Mouse (Mus musculus): ENCODE data around the gene Ina.

DNA sequence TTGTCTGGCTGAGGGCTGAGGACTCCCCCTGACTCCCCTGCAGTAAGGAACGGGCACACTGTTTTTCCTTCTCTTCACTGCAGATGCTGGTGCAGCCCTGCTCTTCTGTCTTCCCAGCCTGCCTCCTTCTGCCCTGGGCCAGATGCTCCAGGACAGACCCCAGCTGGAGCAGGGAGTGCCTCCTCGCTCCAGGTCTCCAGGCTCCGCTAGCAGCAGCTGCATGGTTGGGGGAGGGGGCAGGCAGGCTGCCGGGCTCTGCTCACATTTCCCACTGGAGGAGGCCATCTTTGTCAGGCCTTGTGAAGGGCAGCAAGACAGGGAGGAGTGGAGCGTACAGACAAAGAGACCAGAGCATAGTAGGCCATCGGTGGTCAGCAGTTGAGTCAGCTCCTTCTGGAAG lies 4.8 kb downstream of the Ina start:
- no peak for TF ChIP-seq CTCF (IDR thresholded peaks at IDR 0.05; ENCODE audit: borderline replicate concordance, control insufficient read depth, extremely low read depth, insufficient read depth, low read length, poor library complexity)
- TF ChIP-seq POLR2A (IDR thresholded peaks at IDR 0.05; ENCODE audit: control insufficient read depth, extremely low read depth, insufficient read depth, low read length, poor library complexity): no peak
